Mouse (Mus musculus): Measurements from ENCODE around the gene Vrk1. TPM values are rescaled to one million over a fixed set of nuclear protein-coding genes. Genes with fewer than 3 reads are reported as not detected.

Gene Vrk1
- total and polyA plus RNA-seq, 2 experiments from 2014 or later, result 17.7 to 32.0 TPM

- WGBS, result 60% methylated on average over 22 of the region's 22 CpGs
- Histone ChIP-seq H3K27ac (no peak overlapping the region), H3K9me3 (ENCODE audit: low read length) (no peaks in the 10 kb centered on the region), H3K27me3 (ENCODE audit: insufficient read depth, low read length) (no peaks in the 10 kb centered on the region), H3K4me1 (ENCODE audit: insufficient read depth, low read length) (peaks cover 6% of the 10 kb centered on the region; the same call in 1 of the 2 replicates), H3K4me3 (ENCODE audit: low read length) (no peak overlapping the region), H3K36me3 (ENCODE audit: insufficient read depth, low read length) (no peaks in the 10 kb centered on the region), H3K4me2 (ENCODE audit: low read depth, low read length) (no peak overlapping the region), H3K9ac (replicated peaks; ENCODE audit: low read length) (no peak overlapping the region)
- no peak for TF ChIP-seq CTCF (IDR thresholded peaks at IDR 0.05; ENCODE audit: low read depth)
- 0 out of 2 replicates have a peak, but pooled peaks have one; percentile 12 for ATAC-seq
- DNase-seq (ENCODE audit: low spot score), result no peak
These were observed 60.6 kb downstream of the Vrk1 start for GRCm38 (mm10) chr12:106070434-106071155.

DNA sequence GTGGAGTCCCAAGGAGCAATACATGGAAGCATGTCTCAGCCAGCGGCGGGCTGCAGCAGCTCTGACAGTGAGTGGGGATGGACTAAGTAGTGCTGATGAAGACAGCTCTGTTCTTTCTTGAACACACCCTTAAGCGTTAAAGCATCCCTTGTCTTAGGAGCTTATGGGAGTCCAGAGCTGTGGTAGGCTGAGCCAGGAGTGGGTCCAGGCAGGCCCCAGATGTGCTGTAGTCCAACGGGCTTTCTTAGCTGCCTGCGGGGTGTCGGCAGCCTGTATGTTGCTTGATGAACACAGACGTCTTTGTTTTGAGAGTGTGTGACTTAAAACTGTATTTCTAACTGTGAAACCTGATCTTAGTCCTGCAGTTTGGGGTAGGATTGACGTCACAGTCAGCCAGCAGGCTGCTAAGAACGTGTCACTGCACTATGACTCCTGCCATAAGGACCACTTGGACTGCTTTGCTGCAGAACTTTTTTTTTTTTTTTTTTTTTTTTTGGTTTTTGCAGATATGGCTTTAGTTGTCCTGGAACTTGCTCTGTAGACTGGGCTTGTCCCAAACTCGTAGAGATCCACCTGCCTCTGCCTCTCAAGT lies 61.6 kb downstream of the Vrk1 start:
- no peaks in the 10 kb centered on the region for H3K36me3 ChIP-seq (ENCODE audit: insufficient read depth, low read length)
- no peaks in the 10 kb centered on the region for H3K9me3 ChIP-seq (ENCODE audit: low read length)
- H3K27ac ChIP-seq, result no peak overlapping the region
- DNase-seq (ENCODE audit: low spot score) (no peak), ATAC-seq (no peak)
- H3K4me3 ChIP-seq (ENCODE audit: low read length), result no peak overlapping the region
- H3K27me3 ChIP-seq (ENCODE audit: insufficient read depth, low read length), result no peaks in the 10 kb centered on the region
- H3K9ac ChIP-seq (replicated peaks; ENCODE audit: low read length), result no peak overlapping the region
- H3K4me2 ChIP-seq (ENCODE audit: low read depth, low read length), result no peak overlapping the region
- no peak for TF ChIP-seq CTCF (IDR thresholded peaks at IDR 0.05; ENCODE audit: low read depth)
- H3K4me1 ChIP-seq (ENCODE audit: insufficient read depth, low read length), result peaks cover 6% of the 10 kb centered on the region; the same call in 1 of the 2 replicates
- 54% methylated on average over 10 of the region's 10 CpGs for WGBS

GRCm38 (mm10) chr12:106074371-106075155 lies 64.5 kb downstream of the Vrk1 start:
- Histone ChIP-seq H3K36me3 (ENCODE audit: insufficient read depth, low read length) (no peaks in the 10 kb centered on the region), H3K27ac (no peak overlapping the region), H3K9me3 (ENCODE audit: low read length) (no peaks in the 10 kb centered on the region), H3K4me2 (ENCODE audit: low read depth, low read length) (no peak overlapping the region), H3K9ac (replicated peaks; ENCODE audit: low read length) (no peak overlapping the region), H3K27me3 (ENCODE audit: insufficient read depth, low read length) (0 out of 2 replicates have a peak, but pooled peaks cover 4% of the 10 kb centered on the region), H3K4me1 (ENCODE audit: insufficient read depth, low read length) (no peaks in the 10 kb centered on the region), H3K4me3 (ENCODE audit: low read length) (no peak overlapping the region)
- TF ChIP-seq CTCF (IDR thresholded peaks at IDR 0.05; ENCODE audit: low read depth), result no peak
- DNase-seq (ENCODE audit: low spot score), result no peak
- ATAC-seq, result no peak
- WGBS, result 86% methylated on average over 12 of the region's 12 CpGs

DNA sequence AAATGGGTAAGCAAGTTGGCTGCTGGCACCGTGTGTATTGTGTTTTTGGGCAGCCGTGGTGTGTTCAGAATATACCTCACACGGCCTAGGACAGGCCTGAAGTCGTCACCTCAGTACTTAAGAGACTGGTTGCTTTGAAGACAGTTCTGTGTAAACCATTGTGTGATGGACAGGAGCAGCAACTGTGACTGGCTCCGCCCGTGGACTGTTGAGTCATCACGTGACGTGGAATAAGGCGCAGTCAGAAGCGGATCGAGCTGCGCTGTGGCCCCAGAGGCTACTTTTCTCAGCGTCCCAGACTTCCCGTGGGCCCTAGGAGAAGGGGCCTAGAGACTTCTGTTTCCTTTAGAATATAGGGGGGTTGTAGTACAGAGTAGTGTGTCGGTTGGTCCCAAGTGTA lies 66.1 kb downstream of the Vrk1 start:
- Histone ChIP-seq H3K27me3 (ENCODE audit: insufficient read depth, low read length) (0 out of 2 replicates have a peak, but pooled peaks cover 5% of the 10 kb centered on the region), H3K27ac (no peak overlapping the region), H3K4me2 (ENCODE audit: low read depth, low read length) (no peak overlapping the region), H3K9ac (replicated peaks; ENCODE audit: low read length) (no peak overlapping the region), H3K9me3 (ENCODE audit: low read length) (no peaks in the 10 kb centered on the region), H3K36me3 (ENCODE audit: insufficient read depth, low read length) (no peaks in the 10 kb centered on the region), H3K4me1 (ENCODE audit: insufficient read depth, low read length) (0 out of 2 replicates have a peak, but pooled peaks cover 9% of the 10 kb centered on the region), H3K4me3 (ENCODE audit: low read length) (no peak overlapping the region)
- ATAC-seq (no peak), DNase-seq (ENCODE audit: low spot score) (no peak)
- WGBS, result 93% methylated on average over 15 of the region's 15 CpGs
- TF ChIP-seq CTCF (IDR thresholded peaks at IDR 0.05; ENCODE audit: low read depth), result no peak

DNA sequence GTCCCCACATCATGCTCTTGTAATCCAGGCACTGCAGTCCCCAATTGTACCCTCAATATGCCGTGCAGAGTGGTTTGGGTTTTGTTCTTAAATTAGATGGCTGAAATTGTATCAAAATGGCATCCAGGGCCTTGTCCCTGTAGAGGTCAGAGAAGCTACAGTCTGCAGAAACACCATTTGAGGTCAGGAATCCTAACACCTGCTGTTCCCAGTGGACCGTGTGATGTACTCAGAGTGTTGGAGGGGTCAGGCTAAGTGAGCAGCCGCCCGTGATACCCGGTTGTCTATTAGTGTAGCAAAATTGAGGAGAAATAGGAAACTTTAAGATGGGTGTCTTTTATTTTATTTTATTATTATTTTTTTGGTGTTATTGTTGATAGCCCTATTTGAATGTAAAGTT lies 70.5 kb downstream of the Vrk1 start:
- H3K4me3 ChIP-seq (ENCODE audit: low read length), result no peak overlapping the region
- H3K9ac ChIP-seq (replicated peaks; ENCODE audit: low read length), result peak overlapping the region; percentile 28; the same call in 1 of the 2 replicates
- 24% methylated on average over 5 of the region's 5 CpGs for WGBS
- DNase-seq (ENCODE audit: low spot score) (no peak), ATAC-seq (no peak)
- H3K4me1 ChIP-seq (ENCODE audit: insufficient read depth, low read length), result 0 out of 2 replicates have a peak, but pooled peaks cover 16% of the 10 kb centered on the region
- no peaks in the 10 kb centered on the region for H3K36me3 ChIP-seq (ENCODE audit: insufficient read depth, low read length)
- no peak for TF ChIP-seq CTCF (IDR thresholded peaks at IDR 0.05; ENCODE audit: low read depth)
- peak overlapping the region; percentile 56 for H3K4me2 ChIP-seq (ENCODE audit: low read depth, low read length)
- no peak overlapping the region for H3K27ac ChIP-seq
- H3K9me3 ChIP-seq (ENCODE audit: low read length), result no peaks in the 10 kb centered on the region
- 0 out of 2 replicates have a peak, but pooled peaks cover 5% of the 10 kb centered on the region for H3K27me3 ChIP-seq (ENCODE audit: insufficient read depth, low read length)

- WGBS, result 11% methylated on average over 23 of the region's 23 CpGs
- H3K9me3 ChIP-seq (ENCODE audit: low read length), result no peaks in the 10 kb centered on the region
- H3K4me3 ChIP-seq (ENCODE audit: low read length), result peak overlapping the region; percentile 19
- H3K9ac ChIP-seq (replicated peaks; ENCODE audit: low read length), result peak overlapping the region; percentile 28; the same call in 1 of the 2 replicates
- H3K27me3 ChIP-seq (ENCODE audit: insufficient read depth, low read length), result 0 out of 2 replicates have a peak, but pooled peaks cover 5% of the 10 kb centered on the region
- DNase-seq (ENCODE audit: low spot score), result peak; percentile 56
- no peak for ATAC-seq
- no peak overlapping the region for H3K27ac ChIP-seq
- no peak for TF ChIP-seq CTCF (IDR thresholded peaks at IDR 0.05; ENCODE audit: low read depth)
- H3K4me1 ChIP-seq (ENCODE audit: insufficient read depth, low read length), result 0 out of 2 replicates have a peak, but pooled peaks cover 16% of the 10 kb centered on the region
- peak overlapping the region; percentile 56 for H3K4me2 ChIP-seq (ENCODE audit: low read depth, low read length)
- no peaks in the 10 kb centered on the region for H3K36me3 ChIP-seq (ENCODE audit: insufficient read depth, low read length)
These were observed 71.1 kb downstream of the Vrk1 start for GRCm38 (mm10) chr12:106080945-106081747.

All from hindbrain, postnatal 0 days (tissue).